Mouse (Mus musculus): ENCODE results near the gene Etl4.

Etl4 gene

GRCm38 (mm10) chr2:20692898-20693297 is 783.3 kb downstream of the Etl4 start:
- no peak for DNase-seq (ENCODE audit: low read depth, low spot score)

GRCm38 (mm10) chr2:20693772-20694171 is 784.2 kb downstream of the Etl4 start:
- no peak for DNase-seq (ENCODE audit: low read depth, low spot score)

GRCm38 (mm10) chr2:20697719-20698118 is 788.1 kb downstream of the Etl4 start:
- DNase-seq (ENCODE audit: low read depth, low spot score): no peak

DNA sequence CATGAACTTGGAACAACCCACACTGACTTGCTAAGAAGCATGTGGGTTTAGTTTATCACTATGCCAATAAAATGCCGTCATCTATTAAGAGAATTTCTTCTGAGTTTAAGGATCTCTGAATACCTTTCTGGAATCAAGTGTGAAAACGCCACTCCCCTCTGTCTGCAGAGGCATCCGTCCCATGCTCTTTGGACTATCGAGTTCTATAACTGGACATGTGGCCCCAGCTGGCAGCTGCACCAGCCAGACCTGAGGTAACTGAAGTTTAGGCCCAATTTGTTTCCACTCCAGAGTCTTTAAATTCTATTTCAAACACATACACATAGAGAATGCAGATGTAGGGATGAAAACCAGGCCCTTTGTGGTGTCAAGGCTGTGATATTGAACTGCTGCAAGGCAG is 795.5 kb downstream of the Etl4 start:
- no peak for DNase-seq (ENCODE audit: low read depth, low spot score)

DNA sequence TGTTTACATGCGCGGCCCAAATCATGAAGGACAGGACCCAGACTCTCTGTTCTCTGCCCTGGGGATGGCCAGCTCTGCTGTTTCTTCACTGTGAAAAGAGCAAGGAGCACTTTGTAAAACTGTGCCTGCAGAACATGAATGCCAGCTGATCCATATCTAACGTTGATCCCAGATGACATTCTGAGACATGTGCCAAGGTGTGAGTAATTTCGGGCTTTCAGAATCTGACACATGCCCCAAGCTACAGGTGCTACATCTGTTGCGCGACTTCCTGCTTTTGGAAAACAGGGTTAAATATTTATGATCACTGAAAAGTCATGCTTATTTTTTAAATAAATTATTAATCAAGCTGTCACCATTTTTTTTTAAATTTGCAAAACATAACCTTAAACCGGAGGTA is 801.0 kb downstream of the Etl4 start:
- DNase-seq (ENCODE audit: low read depth, low spot score): no peak

- no peak for DNase-seq (ENCODE audit: low read depth, low spot score)
These were observed 801.4 kb downstream of the Etl4 start for GRCm38 (mm10) chr2:20711024-20711423.

- no peak for DNase-seq (ENCODE audit: low read depth, low spot score)
These were observed 809.5 kb downstream of the Etl4 start for GRCm38 (mm10) chr2:20719105-20719504.

- DNase-seq (ENCODE audit: low read depth, low spot score): no peak
These were observed 811.5 kb downstream of the Etl4 start for GRCm38 (mm10) chr2:20721098-20721497.

- no peak for DNase-seq (ENCODE audit: low read depth, low spot score)
These were observed 812.8 kb downstream of the Etl4 start for GRCm38 (mm10) chr2:20722165-20722991.

DNA sequence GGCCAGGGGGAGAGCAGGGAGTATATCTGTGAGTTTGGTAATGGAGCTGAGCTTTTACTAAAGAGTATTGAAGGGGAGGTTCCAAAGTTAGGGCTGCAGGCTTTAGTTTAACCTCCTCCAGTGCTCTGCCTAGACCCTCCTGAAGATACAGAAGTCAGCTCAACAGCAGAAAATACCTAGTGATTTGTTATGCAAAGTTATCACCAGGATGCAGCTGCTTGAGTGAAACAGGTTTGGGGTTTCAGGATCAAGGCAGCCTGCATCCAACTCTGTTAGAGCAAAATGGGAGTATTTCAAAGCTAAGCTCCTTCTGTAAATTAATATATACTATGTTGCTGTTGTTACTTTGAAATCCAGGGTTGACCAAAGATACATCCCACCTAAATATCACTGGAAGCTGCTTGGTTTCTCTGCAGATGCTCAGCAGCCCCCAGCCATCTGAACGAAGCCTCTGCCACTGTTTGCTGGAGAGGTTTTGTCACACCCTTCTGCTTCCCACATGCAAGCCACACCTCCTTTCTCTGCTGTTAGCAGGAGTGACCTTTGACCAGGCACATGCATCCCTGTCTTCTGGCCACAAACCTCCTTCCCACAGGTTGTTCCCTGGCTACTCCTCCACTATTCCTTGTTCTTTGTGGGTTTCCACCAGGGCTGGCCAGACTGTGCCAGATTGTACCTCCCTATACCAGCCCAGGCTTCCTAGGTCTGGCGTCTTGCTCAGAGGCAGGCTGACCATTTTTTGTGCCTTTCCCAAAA is 814.6 kb downstream of the Etl4 start:
- DNase-seq (ENCODE audit: low read depth, low spot score): no peak

GRCm38 (mm10) chr2:20726974-20727373 is 817.4 kb downstream of the Etl4 start:
- DNase-seq (ENCODE audit: low read depth, low spot score): no peak

GRCm38 (mm10) chr2:20727752-20728438 is 818.3 kb downstream of the Etl4 start:
- DNase-seq (ENCODE audit: low read depth, low spot score): no peak

DNA sequence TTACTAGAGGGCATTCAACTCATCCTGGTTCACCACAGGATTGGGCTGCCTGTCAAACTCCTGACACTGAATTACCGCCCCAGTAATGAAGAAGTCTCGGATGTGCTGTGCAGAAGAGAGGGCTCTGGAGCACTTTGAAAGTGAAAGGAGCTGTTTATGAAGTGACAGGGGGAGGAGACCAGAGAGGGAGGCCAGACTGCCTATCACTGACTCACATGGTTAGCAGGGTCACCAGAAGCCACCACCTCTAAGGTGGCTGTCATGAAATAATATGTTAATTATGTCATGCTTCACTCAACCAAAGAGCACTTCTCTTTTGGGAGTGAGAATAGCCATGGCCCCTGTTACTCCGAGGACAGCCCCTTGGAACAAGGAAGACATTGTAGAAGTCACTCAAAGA is 825.9 kb downstream of the Etl4 start:
- DNase-seq (ENCODE audit: low read depth, low spot score): no peak

DNA sequence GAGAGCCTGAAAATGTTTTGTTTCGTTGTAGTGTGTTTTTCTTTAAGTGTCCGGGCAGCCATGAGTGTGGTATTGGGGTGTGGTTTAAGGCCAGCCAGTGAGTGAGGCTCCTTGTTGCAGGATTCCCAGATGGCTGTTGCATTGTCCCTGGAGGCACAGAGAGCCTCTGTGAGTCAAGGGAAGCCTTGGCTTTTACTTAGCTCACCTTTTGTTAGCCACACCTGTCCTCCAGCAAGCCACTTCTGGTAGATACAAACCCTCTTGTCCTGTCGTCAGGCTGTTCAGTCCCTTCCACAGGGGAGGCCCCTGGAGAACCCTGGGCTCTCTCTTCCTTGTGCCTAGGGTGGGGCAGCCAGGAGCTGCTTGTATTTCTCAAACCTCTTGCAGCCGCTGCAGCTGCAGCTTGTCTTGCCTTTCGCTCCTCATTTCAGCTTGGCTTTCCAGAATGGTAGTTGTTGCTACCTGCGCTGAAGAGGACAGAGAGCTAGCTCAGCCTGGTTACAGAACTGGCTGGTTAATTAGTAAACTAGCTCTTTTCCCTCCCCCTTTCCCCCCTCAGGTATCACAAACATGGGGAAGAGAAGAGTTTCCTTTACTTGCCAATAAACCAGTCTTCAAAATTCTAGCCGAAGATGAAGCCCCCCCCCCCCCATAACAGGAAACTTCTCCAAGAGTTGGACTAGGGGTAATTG is 826.9 kb downstream of the Etl4 start:
- DNase-seq (ENCODE audit: low read depth, low spot score): no peak

DNA sequence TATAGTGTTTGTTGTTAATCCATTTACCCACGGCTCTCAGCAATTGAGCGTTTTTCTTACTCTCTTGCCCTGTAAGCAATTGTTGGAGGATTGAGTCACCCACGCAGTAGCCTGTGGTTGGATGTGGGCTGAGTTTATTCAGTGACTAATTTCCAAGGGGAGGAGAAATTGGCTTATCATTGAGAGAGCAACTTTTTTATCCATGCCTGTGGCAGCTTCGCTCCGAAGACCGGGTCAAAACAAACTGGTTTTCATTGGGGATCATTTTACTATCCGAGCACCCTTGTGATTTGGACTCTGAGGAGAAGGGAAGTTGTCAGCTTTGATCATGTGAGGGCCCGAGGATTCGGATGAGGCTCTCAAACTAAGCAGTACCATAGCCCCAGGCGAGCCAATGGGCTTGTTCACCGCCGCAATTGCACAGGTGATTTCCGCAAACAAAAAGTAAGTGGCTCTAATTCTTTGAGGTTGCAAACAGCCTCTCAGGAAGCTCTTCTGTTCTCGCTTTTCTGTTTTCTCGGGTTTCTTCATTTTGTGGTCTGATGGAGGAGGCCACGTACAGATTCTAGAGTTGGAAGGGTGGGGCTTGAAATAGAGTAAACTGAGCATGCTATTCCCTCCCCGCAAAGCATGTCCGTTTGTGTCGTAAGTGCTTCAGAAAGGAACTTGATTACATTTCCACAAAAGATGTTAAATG is 827.7 kb downstream of the Etl4 start:
- DNase-seq (ENCODE audit: low read depth, low spot score): no peak

DNA sequence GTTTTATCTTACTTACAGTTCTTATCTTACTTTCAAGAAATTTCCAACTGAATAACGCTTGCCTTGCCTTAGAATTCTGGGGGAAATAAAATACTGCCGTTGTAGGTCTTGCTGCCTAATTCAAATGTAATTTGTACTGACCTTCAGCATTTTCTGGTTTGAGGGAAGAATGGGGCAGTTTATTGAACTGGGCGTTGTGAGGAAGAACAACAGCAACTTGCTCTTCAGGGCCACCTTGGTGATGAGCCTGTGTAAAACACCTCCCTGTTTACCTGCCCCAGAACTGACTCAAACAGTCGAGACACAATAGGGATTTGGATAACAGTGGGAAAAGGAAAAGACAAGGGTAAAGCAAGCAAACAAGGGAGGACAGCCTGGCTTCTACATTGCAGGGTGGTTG is 828.3 kb downstream of the Etl4 start:
- DNase-seq (ENCODE audit: low read depth, low spot score): no peak

GRCm38 (mm10) chr2:20747723-20748122 is 838.1 kb downstream of the Etl4 start:
- DNase-seq (ENCODE audit: low read depth, low spot score): no peak

DNA sequence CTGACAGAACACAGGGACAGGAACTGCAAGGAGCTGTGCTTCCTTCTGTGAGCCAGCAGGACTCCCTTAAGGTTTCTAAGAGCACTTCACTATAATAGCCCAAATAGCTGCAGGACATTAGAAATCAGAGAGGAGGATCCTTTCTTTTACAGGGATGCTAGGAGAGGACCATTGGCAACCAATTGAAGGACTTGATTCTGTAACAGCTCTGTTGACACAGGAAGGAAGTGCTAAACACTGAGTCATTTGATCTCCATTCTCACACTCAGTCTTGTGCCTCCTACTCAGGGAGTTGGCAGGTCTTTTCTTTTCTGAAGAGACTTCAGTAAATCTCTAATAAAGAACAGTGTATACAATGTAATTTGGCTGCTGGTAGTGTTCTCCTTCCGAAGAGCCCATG is 838.9 kb downstream of the Etl4 start:
- no peak for DNase-seq (ENCODE audit: low read depth, low spot score)

DNA sequence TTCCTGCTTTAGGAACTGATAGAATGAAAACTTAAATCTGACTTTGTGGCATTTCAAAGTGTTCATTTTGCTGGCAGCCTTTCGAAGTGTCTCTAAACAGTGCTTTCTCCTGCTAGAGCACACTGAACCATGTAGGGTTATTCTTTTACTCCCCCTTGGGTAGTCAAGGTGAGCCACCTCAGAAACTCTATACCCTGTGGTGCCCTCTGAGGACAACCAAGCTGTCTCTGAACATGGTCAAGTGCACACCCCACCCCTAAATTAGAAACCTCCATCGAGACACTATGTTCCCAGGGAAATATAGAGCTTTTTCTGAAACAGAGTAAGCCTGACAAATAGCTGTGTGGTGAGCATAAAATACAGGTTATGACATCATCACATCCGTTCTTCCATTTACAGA is 840.1 kb downstream of the Etl4 start:
- DNase-seq (ENCODE audit: low read depth, low spot score): no peak

GRCm38 (mm10) chr2:20753282-20754110 is 843.9 kb downstream of the Etl4 start:
- no peak for DNase-seq (ENCODE audit: low read depth, low spot score)

All from brain, embryonic 18.5 days (tissue).